Mouse (Mus musculus): ENCODE measurements around the gene Gm20431. TPM values are rescaled to one million over a fixed set of nuclear protein-coding genes. Genes with fewer than 3 reads are reported as not detected.
A peak's percentile ranks its signal among the peaks of the same experiment; 100 is the strongest.

Gene Gm20431
- polyA plus RNA-seq (2015; fragmentation: Nextera tagmentation; extraction: Ambion mirVana) = 9.4 and 13.4 TPM in 2 replicates

DNA sequence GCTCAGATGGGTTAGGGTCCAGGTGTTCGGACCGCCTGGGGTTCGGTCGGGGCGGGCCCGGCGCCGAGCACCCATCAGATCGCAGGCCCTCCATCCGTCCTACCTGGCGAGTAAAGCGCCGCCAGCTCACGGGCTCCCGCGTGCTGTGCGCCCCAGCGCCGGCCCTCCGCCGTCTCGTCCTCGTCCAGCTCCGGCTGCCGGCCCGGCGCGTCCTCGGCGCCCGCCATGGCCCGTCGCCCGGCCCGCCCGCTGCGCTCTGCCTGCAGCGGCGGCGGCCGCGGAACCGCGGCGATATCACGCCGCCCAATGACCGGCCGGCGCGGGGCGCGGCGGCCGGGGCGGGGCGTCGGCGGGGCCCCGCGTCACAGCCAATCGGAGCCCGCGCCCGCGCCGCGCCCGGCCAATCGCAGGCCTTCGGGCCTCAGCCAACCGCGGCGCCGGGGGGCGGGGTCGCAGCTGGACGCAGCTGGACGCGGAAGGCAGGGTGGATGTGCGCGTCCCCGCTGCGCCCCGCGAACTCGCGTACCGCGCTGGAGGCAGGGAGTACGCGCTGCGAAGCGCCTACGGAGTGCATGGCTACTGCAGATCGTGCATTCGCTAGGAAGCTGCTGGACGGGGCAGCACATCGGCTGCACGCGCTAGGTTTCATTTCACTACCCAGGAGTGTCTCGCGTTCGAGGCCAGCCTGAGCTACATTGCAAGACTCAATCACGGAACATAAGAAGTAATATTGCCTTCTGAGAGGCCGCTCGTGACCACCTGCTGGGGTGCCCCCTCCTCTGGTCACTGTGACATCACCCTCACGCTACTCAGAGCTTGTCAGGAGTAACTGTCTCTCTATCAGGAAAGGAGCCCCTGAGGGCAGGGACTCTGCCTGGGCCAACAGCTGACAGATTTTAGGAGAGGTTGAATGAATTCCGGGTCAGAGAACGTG is at the start of gene Gm20431:
Gene Gm20431 (minus strand): TSS at position 227 of the 934 bp plus-strand sequence.
- Histone ChIP-seq H3K4me2 (peak within 1 kb of the TSS; percentile 98), H3K27ac (peak within 1 kb of the TSS; percentile 58; the same call in 1 of the 2 replicates), H3K27me3 (peaks cover 8% of the 10 kb centered on the region), H3K4me1 (peaks cover 39% of the 10 kb centered on the region), H3K9me3 (no peaks in the 10 kb centered on the region), H3K4me3 (peak within 1 kb of the TSS; percentile 84), H3K36me3 (peaks cover 10% of the 10 kb centered on the region), H3K9ac (peak within 1 kb of the TSS; percentile 90)
- peak; percentile 92 for ATAC-seq (ENCODE audit: insufficient number of reproducible peaks, insufficient read depth, low FRiP score, low TSS enrichment, low read depth)
- WGBS = under 1% methylated on average over 109 of the region's 110 CpGs

DNA sequence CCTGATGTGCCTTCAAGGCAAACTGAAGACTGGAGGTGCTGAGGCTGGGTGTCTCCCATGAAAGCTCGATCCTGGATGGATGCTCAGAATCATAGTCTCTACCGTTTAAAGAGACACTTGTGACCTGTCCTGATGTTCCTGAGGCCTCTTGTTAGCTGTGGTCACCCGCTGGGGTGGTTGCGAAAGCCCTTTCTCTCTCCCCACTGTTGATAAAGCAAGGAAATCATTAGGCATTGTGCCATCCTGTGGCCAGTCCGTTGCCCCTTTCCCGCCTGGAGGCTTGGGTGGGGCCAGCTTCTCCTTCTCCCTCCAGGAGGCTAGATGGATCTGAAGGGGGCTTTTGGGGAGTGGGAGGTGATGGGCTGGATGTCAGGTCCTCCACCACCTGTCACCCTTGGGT is 49.3 kb upstream of the Gm20431 start:
- H3K36me3 ChIP-seq = no peaks in the 10 kb centered on the region
- no peaks in the 10 kb centered on the region for H3K27me3 ChIP-seq
- H3K27ac ChIP-seq = no peak overlapping the region
- H3K9me3 ChIP-seq = no peaks in the 10 kb centered on the region
- H3K4me2 ChIP-seq = no peak overlapping the region
- H3K9ac ChIP-seq = no peak overlapping the region
- ATAC-seq (ENCODE audit: insufficient number of reproducible peaks, insufficient read depth, low FRiP score, low TSS enrichment, low read depth) = no peak
- H3K4me1 ChIP-seq = peaks cover 23% of the 10 kb centered on the region
- H3K4me3 ChIP-seq = no peak overlapping the region
- WGBS = 62% methylated on average over 6 of the region's 6 CpGs

DNA sequence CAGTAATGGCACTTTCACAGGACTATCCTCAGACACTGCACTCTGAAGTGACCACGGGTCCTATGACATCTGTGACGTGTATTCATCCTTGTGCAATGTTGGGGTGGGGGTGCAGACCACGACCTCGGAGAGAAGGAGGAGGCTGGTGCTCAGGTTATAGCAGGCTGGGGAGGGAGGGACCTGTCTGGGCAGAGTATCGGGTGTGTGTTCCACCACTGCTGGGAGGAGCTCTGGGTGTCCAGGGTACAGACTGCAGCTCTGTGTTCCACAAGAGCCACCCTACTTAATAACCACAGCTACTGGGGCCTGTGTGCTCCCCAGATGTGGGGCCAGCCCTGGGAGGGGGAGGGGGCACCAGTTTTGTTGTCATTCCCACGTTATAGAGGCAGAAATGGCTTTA is 48.7 kb upstream of the Gm20431 start:
- Histone ChIP-seq H3K36me3 (no peaks in the 10 kb centered on the region), H3K27me3 (no peaks in the 10 kb centered on the region), H3K4me2 (no peak overlapping the region), H3K9ac (no peak overlapping the region), H3K9me3 (no peaks in the 10 kb centered on the region), H3K27ac (no peak overlapping the region), H3K4me3 (no peak overlapping the region), H3K4me1 (peaks cover 21% of the 10 kb centered on the region)
- 47% methylated on average over 6 of the region's 6 CpGs for WGBS
- ATAC-seq (ENCODE audit: insufficient number of reproducible peaks, insufficient read depth, low FRiP score, low TSS enrichment, low read depth) = no peak; the same call in 1 of the 2 replicates

DNA sequence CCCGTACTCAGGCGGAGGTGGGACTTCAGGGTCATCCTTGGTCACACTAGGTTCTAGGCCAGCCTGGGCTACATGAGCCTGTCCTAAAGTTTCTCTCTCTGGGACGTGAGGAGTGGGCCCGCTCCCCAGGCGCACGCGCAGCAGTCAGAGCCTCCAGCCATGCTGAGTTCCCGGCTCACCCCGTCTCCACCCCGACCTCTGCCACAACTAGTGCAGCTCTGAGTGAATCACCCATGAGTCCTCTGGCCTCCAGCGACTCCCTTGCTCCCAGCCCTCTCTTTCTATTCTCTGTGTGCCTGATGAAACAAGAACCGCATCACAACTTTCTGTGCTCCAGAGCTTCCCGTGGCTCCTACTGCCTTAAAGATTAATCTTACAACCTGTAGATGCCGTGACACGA is 47.1 kb upstream of the Gm20431 start:
- H3K4me2 ChIP-seq = no peak overlapping the region
- peaks cover 20% of the 10 kb centered on the region for H3K4me1 ChIP-seq
- H3K4me3 ChIP-seq = no peak overlapping the region
- H3K27me3 ChIP-seq = no peaks in the 10 kb centered on the region
- H3K27ac ChIP-seq = no peak overlapping the region
- ATAC-seq (ENCODE audit: insufficient number of reproducible peaks, insufficient read depth, low FRiP score, low TSS enrichment, low read depth) = no peak
- no peaks in the 10 kb centered on the region for H3K36me3 ChIP-seq
- no peaks in the 10 kb centered on the region for H3K9me3 ChIP-seq
- 53% methylated on average over 15 of the region's 15 CpGs for WGBS
- no peak overlapping the region for H3K9ac ChIP-seq

DNA sequence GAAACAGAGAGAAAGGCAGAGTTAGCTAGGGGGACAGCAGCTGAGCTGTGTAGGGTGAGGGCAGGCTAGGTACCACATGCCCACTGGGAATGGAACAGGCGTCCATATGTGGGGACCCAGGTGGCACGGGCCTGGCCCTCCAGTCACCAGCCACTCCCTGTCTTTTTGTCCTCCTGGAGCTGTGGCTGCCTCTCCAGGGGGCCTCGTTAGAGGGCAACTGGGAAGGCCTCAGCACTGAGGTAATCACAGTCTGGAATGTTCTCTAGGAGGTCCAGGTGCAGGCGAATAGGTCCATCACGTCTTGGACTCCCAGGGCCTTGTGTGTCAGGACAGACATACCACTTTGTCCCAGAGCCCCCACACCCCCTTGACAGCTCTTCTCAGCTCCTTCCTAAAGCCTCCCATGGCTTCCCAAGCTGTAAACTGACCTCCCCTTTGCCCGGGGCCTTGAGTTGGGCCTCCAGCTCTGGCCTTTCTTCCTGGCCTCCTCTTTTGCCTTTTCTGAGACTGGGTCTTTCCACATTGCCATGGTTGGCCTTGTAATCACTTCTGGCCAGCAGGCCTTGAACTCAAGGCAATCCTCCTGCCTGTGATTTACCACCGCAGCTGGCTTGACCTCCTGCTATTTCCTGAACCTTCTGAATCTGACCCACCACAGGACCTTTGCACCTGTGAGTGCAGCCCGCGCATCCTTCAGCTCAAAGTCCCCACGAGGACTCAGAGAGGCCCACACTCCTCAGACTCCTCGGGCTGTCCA is 45.1 kb upstream of the Gm20431 start:
- Histone ChIP-seq H3K9me3 (no peaks in the 10 kb centered on the region), H3K36me3 (no peaks in the 10 kb centered on the region), H3K9ac (0 out of 2 replicates have a peak overlapping the region, but pooled peaks have one; percentile 36), H3K27ac (no peak overlapping the region), H3K4me3 (no peak overlapping the region), H3K27me3 (no peaks in the 10 kb centered on the region), H3K4me2 (no peak overlapping the region), H3K4me1 (peaks cover 18% of the 10 kb centered on the region)
- no peak for ATAC-seq (ENCODE audit: insufficient number of reproducible peaks, insufficient read depth, low FRiP score, low TSS enrichment, low read depth)
- 70% methylated on average over 11 of the region's 11 CpGs for WGBS

DNA sequence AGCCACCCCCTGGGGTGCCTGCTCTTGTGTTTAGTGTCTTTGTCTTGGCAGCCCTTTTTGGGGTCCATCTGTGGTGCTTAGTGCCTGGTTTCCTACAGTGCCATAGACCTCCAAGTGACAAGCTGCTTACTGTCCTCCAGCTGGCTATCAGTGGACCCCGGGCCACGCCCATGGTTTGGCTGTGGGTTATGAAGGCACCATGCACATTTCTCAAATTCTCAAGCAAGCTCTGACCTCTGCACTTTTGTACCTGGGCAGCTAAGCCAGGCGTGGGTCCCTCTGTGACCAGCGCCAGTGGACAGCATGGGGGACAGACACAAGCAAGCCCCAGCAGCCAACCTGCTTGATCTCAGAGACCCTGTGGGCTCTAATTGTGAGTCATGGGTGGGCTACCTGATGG is 43.1 kb upstream of the Gm20431 start:
- H3K4me1 ChIP-seq = peaks cover 13% of the 10 kb centered on the region; the same call in 1 of the 2 replicates
- no peak overlapping the region for H3K4me2 ChIP-seq
- no peak overlapping the region for H3K27ac ChIP-seq
- 91% methylated on average over 4 of the region's 4 CpGs for WGBS
- H3K36me3 ChIP-seq = no peaks in the 10 kb centered on the region
- no peak overlapping the region for H3K9ac ChIP-seq
- ATAC-seq (ENCODE audit: insufficient number of reproducible peaks, insufficient read depth, low FRiP score, low TSS enrichment, low read depth) = no peak
- H3K4me3 ChIP-seq = no peak overlapping the region
- H3K9me3 ChIP-seq = no peaks in the 10 kb centered on the region
- H3K27me3 ChIP-seq = no peaks in the 10 kb centered on the region

DNA sequence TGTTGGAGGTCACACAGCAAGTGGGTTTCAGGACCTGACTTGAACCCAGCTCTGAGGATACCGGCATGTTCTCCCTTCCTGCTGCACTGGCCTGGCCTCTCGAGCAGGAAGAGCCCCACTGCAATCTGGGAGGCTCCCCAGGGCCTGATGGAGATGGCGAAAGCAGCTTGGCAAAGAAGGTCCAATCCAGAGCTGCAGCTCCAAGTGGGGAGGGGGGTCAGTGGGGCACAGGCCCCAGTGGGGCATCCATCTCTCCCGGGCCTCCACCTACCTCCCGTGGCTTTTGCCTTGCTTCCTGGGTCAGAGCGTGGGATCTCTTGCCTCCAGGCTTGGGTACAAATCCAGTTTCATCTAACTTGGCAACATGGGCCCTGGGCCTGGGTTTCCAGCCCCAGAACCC is 40.8 kb upstream of the Gm20431 start:
- 71% methylated on average over 6 of the region's 6 CpGs for WGBS
- Histone ChIP-seq H3K4me2 (no peak overlapping the region), H3K27me3 (no peaks in the 10 kb centered on the region), H3K4me1 (peaks cover 13% of the 10 kb centered on the region; the same call in 1 of the 2 replicates), H3K4me3 (no peak overlapping the region), H3K36me3 (no peaks in the 10 kb centered on the region), H3K9me3 (no peaks in the 10 kb centered on the region), H3K27ac (no peak overlapping the region), H3K9ac (no peak overlapping the region)
- ATAC-seq (ENCODE audit: insufficient number of reproducible peaks, insufficient read depth, low FRiP score, low TSS enrichment, low read depth) = no peak

DNA sequence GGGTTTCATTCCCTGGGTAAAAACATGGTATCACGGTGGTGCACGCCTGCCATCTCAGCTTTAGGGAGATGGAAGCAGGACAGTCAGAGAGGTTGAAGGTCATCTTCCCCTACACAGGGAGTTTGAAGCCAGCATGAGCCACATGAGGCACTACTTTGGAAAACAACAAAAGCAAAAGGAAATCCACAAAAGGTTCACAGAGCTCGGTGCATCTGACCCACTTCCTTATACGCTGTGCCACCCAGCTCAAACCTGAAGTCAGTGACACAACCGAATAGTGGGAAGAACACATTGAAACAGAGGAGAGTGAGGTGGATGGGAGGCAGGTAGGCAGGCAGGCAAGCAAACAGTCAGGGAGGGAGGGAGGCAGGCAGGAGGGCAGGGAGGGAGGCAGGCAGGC is 40.2 kb upstream of the Gm20431 start:
- H3K27ac ChIP-seq = no peak overlapping the region
- 72% methylated on average over 5 of the region's 5 CpGs for WGBS
- no peaks in the 10 kb centered on the region for H3K27me3 ChIP-seq
- no peak overlapping the region for H3K4me3 ChIP-seq
- no peak overlapping the region for H3K4me2 ChIP-seq
- peaks cover 13% of the 10 kb centered on the region; the same call in 1 of the 2 replicates for H3K4me1 ChIP-seq
- no peak for ATAC-seq (ENCODE audit: insufficient number of reproducible peaks, insufficient read depth, low FRiP score, low TSS enrichment, low read depth)
- H3K36me3 ChIP-seq = no peaks in the 10 kb centered on the region
- H3K9me3 ChIP-seq = no peaks in the 10 kb centered on the region
- H3K9ac ChIP-seq = no peak overlapping the region

DNA sequence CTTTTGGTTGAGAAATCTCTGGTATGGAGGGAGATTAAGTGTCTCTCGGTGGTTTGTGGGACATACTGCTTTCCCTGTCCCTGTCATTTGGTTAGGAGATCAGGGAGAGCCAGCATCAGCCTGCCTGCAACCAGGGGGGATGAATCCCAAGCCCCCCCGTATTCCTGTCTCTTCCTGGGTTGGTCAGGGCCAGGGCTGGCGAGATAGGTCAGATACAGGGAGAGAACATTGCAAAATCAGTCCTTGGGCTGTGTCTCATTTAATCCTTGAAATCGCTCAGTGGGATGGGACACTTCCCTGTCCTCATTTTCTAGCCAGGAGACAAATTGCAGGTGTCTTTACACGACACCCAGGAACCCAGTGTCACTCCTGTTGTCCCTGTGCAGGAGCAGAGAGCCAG is 38.7 kb upstream of the Gm20431 start:
- H3K9me3 ChIP-seq = no peaks in the 10 kb centered on the region; the same call in 1 of the 2 replicates
- 70% methylated on average over 5 of the region's 5 CpGs for WGBS
- no peaks in the 10 kb centered on the region for H3K36me3 ChIP-seq
- H3K4me2 ChIP-seq = no peak overlapping the region
- no peak overlapping the region for H3K27ac ChIP-seq
- H3K4me1 ChIP-seq = peaks cover 3% of the 10 kb centered on the region; the same call in 1 of the 2 replicates
- no peak overlapping the region for H3K4me3 ChIP-seq
- ATAC-seq (ENCODE audit: insufficient number of reproducible peaks, insufficient read depth, low FRiP score, low TSS enrichment, low read depth) = no peak
- no peaks in the 10 kb centered on the region for H3K27me3 ChIP-seq
- H3K9ac ChIP-seq = no peak overlapping the region

DNA sequence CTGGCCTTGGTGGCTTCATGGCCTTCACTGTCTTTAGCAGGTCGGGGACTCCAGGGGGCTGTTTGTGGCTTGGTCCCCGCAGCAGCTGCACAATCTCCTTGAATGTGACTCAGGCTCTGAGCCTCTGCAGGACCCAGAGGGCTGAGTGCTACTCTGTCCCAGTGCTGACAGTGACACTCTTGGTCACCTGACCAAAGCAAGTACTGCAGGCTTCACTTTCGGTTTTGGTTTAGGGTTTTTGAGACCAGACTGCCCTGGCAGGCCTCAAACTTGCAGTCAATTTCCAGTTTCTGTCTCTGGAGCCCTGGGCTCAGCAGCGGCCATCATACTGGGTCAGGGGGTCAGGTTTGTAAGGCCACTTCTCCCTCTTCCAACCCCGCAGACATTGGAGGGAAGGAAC is 36.6 kb upstream of the Gm20431 start:
- Histone ChIP-seq H3K36me3 (no peaks in the 10 kb centered on the region), H3K9ac (no peak overlapping the region)

DNA sequence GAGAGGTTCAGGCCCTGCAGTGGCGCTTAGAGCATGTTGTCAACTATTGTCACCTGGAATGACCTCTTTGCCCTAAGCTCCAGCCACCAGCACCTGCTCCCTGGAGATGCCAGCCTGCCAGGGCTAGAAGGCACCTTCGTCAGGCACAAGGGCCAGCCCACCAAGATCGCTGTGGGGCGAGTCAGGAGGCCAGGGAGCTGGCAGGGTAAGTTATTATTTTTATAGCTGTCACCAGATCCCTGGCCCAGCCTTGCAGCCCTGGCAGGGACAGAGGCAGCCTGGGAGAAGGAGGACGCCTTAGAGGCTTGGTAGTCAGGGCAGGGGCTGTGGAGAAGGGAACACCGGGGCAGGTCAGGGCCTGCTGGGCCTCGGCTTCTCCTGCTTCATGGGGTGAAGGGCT is 34.8 kb upstream of the Gm20431 start:
- Histone ChIP-seq H3K9ac (0 out of 2 replicates have a peak overlapping the region, but pooled peaks have one; percentile 4), H3K4me3 (no peak overlapping the region), H3K4me1 (peaks cover 10% of the 10 kb centered on the region), H3K27me3 (peaks cover 16% of the 10 kb centered on the region), H3K9me3 (no peaks in the 10 kb centered on the region; the same call in 1 of the 2 replicates), H3K27ac (no peak overlapping the region), H3K4me2 (no peak overlapping the region), H3K36me3 (0 out of 2 replicates have a peak, but pooled peaks cover 3% of the 10 kb centered on the region)
- ATAC-seq (ENCODE audit: insufficient number of reproducible peaks, insufficient read depth, low FRiP score, low TSS enrichment, low read depth) = no peak
- 80% methylated on average over 7 of the region's 7 CpGs for WGBS

More for the DNA sequence above, 36.6 kb upstream of the Gm20431 start:
- Histone ChIP-seq H3K27me3 (no peaks in the 10 kb centered on the region), H3K9me3 (no peaks in the 10 kb centered on the region; the same call in 1 of the 2 replicates), H3K4me3 (no peak overlapping the region), H3K27ac (no peak overlapping the region), H3K4me2 (no peak overlapping the region), H3K4me1 (peaks cover 3% of the 10 kb centered on the region; the same call in 1 of the 2 replicates)
- WGBS = 66% methylated on average over 5 of the region's 5 CpGs
- no peak for ATAC-seq (ENCODE audit: insufficient number of reproducible peaks, insufficient read depth, low FRiP score, low TSS enrichment, low read depth)

Data from embryonic facial prominence, embryonic 13.5 days (tissue).